Mouse (Mus musculus) neural tube, embryonic 14.5 days (tissue): ENCODE measurements at regions not wholly inside any gene's neighbourhood (a gene's known extent, or its start where the extent isn't known, plus 50 kb on each side); places are given as distances from the start of the nearest gene placed in this dataset.

Experiments used
- ATAC-seq: fragments of 200-750 bp; cut with Nextera tagmentation; 2 replicates; pipeline ENCODE4 v1.8.0; 2017; ENCODE audit warnings: low read depth, mild to moderate bottlenecking, moderate TSS enrichment, moderate library complexity
- H3K27ac ChIP-seq: fragments of 300-500 bp; sonication (generic); 2 replicates; pipeline ENCODE4 v1.5.1; 2014; ENCODE audit warnings: low read depth, mild to moderate bottlenecking, control low read depth, low read length, moderate library complexity, mixed read lengths
- H3K27me3 ChIP-seq: fragments of 300-500 bp; sonication (generic); 2 replicates; pipeline ENCODE4 v1.6.1; 2014; ENCODE audit warnings: low read length; ENCODE audit not compliant: control insufficient read depth, insufficient read depth
- H3K36me3 ChIP-seq: fragments of 300-500 bp; sonication (generic); 2 replicates; pipeline ENCODE4 v1.6.1; 2014; ENCODE audit warnings: low read length, mixed read lengths; ENCODE audit not compliant: control insufficient read depth, insufficient read depth
- H3K4me1 ChIP-seq: fragments of 300-500 bp; sonication (generic); 2 replicates; pipeline ENCODE4 v1.6.1; 2014; ENCODE audit warnings: low read length; ENCODE audit not compliant: control insufficient read depth, insufficient read depth
- H3K4me2 ChIP-seq: fragments of 300-500 bp; sonication (generic); 2 replicates; pipeline ENCODE4 v1.6.1; 2014; ENCODE audit warnings: mild to moderate bottlenecking, low read depth, low read length, control low read depth
- H3K4me3 ChIP-seq: fragments of 300-500 bp; sonication (generic); 2 replicates; pipeline ENCODE4 v1.5.1; 2014; ENCODE audit warnings: low read depth, low read length, control low read depth, mixed read lengths
- H3K9ac ChIP-seq: fragments of 300-500 bp; sonication (generic); replicated peaks from 2 replicates; pipeline ENCODE4 v1.6.1; 2014; ENCODE audit warnings: low read depth, mild to moderate bottlenecking, control low read depth, low read length, mixed read lengths
- H3K9me3 ChIP-seq: fragments of 300-500 bp; sonication (generic); 2 replicates; pipeline ENCODE4 v1.6.1; 2016; ENCODE audit warnings: low read length; ENCODE audit not compliant: control insufficient read depth
- WGBS: fragments of 180-500 bp; shearing (Covaris S2); extraction: QIAGEN DNeasy Blood & Tissue Kit; methylation state at CpG from one replicate; pipeline ENCODE4 v1.1.7; 2014; 5-methylcytosine and 5-hydroxymethylcytosine counted together

DNA sequence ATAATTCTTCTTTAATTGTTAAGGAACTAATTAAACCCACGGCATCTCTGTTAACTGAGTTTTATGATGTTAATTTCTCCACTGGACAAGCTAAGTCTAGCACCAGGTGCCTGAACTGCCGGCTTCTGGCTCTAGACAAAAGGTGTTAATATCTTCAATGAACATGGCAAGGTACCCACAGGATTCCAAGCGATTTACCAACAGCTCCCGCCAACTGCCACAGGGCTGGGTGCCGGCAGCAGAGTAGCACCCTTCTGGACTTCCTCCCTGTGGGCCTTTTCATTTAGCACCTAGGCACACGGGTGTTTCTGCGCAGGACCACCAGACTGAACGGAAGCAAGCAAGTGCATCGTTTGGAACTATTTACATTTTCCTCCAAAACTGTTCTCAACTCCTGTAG is 320.2 kb downstream of the Mycn start:
- Histone ChIP-seq H3K36me3 (no peaks in the 10 kb centered on the region), H3K9ac (no peak overlapping the region), H3K4me1 (no peaks in the 10 kb centered on the region), H3K27me3 (no peaks in the 10 kb centered on the region), H3K4me3 (no peak overlapping the region), H3K27ac (no peak overlapping the region), H3K9me3 (no peaks in the 10 kb centered on the region), H3K4me2 (no peak overlapping the region)
- WGBS = 69% methylated on average over 9 of the region's 9 CpGs
- no peak for ATAC-seq

DNA sequence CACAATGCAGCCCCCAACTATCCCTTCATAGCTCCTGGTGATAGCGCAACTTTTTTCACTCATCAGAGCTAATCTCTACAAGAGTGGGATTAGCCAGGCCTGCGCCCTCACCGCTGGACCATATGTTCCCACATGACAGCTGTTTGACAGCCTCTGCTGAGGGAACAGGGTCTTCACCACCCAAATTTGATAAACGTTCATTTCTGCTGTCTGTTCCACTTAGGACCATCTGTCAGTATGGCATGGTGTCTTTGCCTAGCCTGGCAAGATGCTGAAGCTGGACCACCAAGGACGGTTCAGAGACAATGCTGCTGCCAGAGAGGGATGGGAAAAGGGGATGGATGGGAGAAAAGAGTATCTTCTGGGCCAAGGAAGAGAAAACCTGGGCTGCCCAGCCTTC is 321.4 kb downstream of the Mycn start:
- H3K9me3 ChIP-seq = no peaks in the 10 kb centered on the region
- H3K4me1 ChIP-seq = no peaks in the 10 kb centered on the region
- no peak overlapping the region for H3K4me2 ChIP-seq
- no peak overlapping the region for H3K9ac ChIP-seq
- H3K36me3 ChIP-seq = no peaks in the 10 kb centered on the region
- no peak overlapping the region for H3K4me3 ChIP-seq
- WGBS = 83% methylated on average over 5 of the region's 5 CpGs
- ATAC-seq = no peak
- H3K27ac ChIP-seq = no peak overlapping the region
- no peaks in the 10 kb centered on the region for H3K27me3 ChIP-seq

DNA sequence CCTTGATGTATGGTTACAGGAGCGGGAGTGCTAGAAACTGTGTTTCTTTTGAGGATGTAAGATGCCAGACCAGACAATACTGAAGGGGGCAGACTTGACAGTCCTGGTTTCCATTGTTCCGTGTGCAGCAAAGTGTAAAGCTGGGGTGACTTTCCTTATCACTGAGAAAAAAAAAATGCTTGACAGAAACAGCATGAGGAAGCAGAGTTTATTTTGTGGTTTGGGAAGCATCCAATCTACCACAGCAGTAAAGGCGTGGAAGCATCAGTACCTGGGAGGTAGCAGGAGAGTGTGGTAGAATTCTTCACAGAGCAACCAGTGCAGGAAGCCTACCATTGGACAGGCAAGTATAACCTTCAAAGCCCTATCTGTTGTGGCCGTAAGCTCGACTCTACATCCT is 322.3 kb downstream of the Mycn start:
- Histone ChIP-seq H3K27me3 (no peaks in the 10 kb centered on the region), H3K4me3 (no peak overlapping the region), H3K36me3 (no peaks in the 10 kb centered on the region), H3K4me2 (no peak overlapping the region), H3K9me3 (no peaks in the 10 kb centered on the region), H3K9ac (no peak overlapping the region), H3K4me1 (no peaks in the 10 kb centered on the region), H3K27ac (no peak overlapping the region)
- no peak for ATAC-seq
- WGBS = 76% methylated on average over 5 of the region's 5 CpGs

DNA sequence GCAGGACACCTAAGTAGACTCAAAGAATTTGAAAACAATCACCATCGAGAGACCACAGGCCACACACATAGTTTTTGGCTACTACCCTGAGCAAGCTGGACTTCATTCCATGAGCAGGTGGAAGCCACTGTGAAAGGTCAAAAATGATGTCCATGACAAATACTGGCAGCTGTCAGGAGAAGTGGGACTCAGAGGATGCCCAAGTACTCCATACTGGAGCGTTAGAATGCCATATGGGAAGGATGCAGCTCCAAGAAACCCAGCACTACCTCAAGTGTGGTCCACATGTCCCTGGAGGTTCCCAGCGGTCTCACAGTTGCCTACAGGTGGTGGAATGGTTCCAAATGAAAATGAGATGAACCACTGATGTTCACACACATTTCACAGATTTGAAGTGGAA is 329.2 kb downstream of the Mycn start:
- no peak overlapping the region for H3K27ac ChIP-seq
- no peaks in the 10 kb centered on the region for H3K36me3 ChIP-seq
- H3K4me3 ChIP-seq = no peak overlapping the region
- no peak for ATAC-seq
- no peaks in the 10 kb centered on the region for H3K4me1 ChIP-seq
- WGBS = 88% methylated on average over 3 of the region's 3 CpGs
- H3K27me3 ChIP-seq = no peaks in the 10 kb centered on the region
- H3K4me2 ChIP-seq = no peak overlapping the region
- no peaks in the 10 kb centered on the region for H3K9me3 ChIP-seq
- H3K9ac ChIP-seq = no peak overlapping the region

DNA sequence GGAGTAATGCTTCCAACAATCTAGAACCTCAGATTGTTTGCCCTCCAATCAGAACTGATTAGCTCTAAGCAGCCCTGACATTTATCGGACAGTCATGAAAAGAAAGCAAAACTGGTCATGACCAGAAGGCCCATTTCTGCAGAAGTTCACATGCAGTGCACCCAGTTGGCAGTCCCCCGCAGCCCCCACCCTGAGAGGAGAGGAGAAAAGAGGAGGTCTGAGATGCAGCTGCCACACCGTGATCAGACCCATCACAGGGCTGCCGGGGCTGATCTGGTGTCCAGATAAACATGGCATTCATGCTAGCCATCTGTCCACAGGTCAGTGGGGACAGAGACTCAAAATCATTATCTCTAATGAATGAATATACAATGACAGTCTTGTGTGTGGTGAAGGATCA is 330.9 kb downstream of the Mycn start:
- Histone ChIP-seq H3K4me3 (no peak overlapping the region), H3K9ac (no peak overlapping the region), H3K36me3 (no peaks in the 10 kb centered on the region), H3K4me2 (no peak overlapping the region), H3K27me3 (no peaks in the 10 kb centered on the region), H3K27ac (no peak overlapping the region), H3K4me1 (no peaks in the 10 kb centered on the region), H3K9me3 (no peaks in the 10 kb centered on the region)
- 56% methylated on average over 4 of the region's 4 CpGs for WGBS
- no peak for ATAC-seq

DNA sequence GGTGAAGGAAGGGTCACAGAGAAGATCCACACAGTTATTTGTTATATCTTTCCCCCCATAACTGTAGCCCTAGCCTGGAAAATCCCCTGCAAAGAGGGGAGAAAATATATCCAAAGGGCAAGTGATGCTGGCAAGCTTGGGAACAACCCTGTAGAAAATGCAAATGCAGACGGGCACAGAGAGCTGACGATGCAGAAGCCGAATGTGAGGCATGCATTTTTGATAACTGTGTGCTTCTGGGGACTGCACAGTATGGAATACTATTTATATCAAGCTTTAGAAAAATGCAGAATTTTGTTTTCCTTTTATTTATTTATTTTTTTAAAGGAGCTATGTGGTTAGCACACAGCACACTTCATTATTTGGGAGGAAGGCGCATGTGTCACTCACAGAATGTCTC is 333.7 kb downstream of the Mycn start:
- Histone ChIP-seq H3K4me2 (no peak overlapping the region), H3K9ac (no peak overlapping the region), H3K27me3 (no peaks in the 10 kb centered on the region), H3K4me1 (no peaks in the 10 kb centered on the region), H3K4me3 (no peak overlapping the region), H3K9me3 (no peaks in the 10 kb centered on the region), H3K36me3 (no peaks in the 10 kb centered on the region), H3K27ac (no peak overlapping the region)
- no peak for ATAC-seq
- 70% methylated on average over 4 of the region's 4 CpGs for WGBS

DNA sequence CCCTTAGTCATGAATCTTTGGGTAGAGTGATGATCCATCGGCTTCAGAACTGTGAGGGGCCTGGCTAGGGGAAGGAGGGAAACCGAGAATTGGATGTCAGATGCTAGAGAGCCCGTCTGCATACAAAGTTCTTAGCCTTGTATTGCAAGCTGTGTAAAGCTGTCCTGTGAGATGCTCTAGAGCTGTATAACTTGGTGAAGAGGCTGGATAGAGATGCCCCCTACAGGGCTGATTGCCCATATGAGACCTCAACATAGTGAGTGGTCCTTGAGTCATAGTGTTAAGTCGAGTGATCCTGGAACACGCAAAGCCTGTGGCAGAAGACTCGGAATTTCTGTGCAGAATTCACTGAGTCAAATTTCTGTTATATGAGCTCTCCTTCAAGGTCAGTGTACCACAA is 334.8 kb downstream of the Mycn start:
- Histone ChIP-seq H3K27ac (no peak overlapping the region), H3K4me3 (no peak overlapping the region), H3K9ac (no peak overlapping the region), H3K36me3 (no peaks in the 10 kb centered on the region), H3K4me1 (no peaks in the 10 kb centered on the region), H3K27me3 (no peaks in the 10 kb centered on the region), H3K4me2 (no peak overlapping the region), H3K9me3 (no peaks in the 10 kb centered on the region)
- ATAC-seq = no peak
- WGBS = 91% methylated on average over 6 of the region's 6 CpGs

DNA sequence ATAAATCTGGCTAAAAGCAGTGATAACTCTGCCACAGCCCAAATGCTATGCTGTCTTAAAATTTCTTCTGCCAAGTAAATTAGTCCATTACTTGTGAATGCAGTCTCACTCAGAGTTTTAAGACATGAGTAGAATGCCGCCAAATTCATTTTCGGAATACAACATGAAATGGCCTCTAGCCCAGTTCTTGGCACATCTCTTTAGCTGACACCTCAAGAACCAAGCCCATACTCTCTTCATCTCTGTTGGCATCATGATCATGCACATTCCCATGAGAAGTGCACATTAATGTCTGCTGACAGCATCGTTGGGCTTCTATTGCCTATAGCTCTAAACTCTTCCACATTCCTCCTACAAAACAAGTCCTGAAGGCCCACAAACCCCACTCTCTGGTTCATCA is 336.2 kb downstream of the Mycn start:
- H3K27ac ChIP-seq = no peak overlapping the region
- no peak overlapping the region for H3K9ac ChIP-seq
- 97% methylated on average over 3 of the region's 3 CpGs for WGBS
- H3K4me1 ChIP-seq = no peaks in the 10 kb centered on the region
- no peak for ATAC-seq
- no peak overlapping the region for H3K4me2 ChIP-seq
- H3K9me3 ChIP-seq = no peaks in the 10 kb centered on the region
- H3K36me3 ChIP-seq = no peaks in the 10 kb centered on the region
- no peaks in the 10 kb centered on the region for H3K27me3 ChIP-seq
- no peak overlapping the region for H3K4me3 ChIP-seq

DNA sequence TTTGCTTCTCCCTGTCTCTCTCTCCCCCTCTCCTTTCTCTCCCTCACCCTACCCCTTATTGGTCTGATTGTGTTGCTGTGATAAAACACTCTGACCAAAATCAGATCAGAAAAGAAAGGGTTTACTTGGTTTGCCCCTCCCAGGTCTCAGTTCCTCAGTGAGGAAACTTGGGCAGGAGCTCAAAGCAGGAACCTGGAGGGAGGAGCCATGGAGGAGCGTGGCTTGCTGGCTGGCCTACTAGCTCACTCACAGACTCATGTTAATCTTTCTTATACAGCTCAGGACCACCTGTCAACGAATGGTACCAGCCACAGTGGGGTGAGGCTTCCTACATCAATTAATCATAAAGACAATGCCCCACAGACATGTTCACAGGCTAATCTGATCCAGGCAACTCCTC is 339.4 kb downstream of the Fam49a start:
- Histone ChIP-seq H3K4me1 (no peaks in the 10 kb centered on the region), H3K36me3 (no peaks in the 10 kb centered on the region), H3K27me3 (no peaks in the 10 kb centered on the region), H3K9me3 (no peaks in the 10 kb centered on the region), H3K9ac (no peak overlapping the region), H3K27ac (no peak overlapping the region), H3K4me2 (no peak overlapping the region), H3K4me3 (no peak overlapping the region)
- 49% methylated on average over 2 of the region's 2 CpGs for WGBS
- no peak for ATAC-seq

DNA sequence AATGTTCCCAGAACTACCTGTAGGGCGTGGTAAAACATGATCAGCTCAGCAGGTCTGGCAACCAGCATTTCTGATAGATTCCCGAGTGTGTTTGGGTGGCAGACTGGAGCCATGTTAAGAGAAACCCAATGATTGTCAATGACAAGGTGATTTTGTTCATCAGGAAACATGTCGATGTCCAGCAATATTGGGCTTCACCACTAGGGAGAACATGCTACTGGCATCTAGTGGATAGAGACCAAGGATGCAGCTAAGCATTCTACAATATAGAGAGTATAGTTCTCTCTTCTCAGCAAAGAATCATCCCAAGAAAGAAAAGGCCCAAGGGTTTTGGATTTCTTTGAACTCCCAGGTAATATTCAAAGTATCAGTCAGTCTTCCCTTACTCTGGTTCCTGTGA is 333.5 kb downstream of the Fam49a start:
- H3K27ac ChIP-seq = no peak overlapping the region
- no peak overlapping the region for H3K4me2 ChIP-seq
- no peaks in the 10 kb centered on the region for H3K9me3 ChIP-seq
- no peak overlapping the region for H3K4me3 ChIP-seq
- WGBS = 90% methylated on average over 3 of the region's 3 CpGs
- no peak overlapping the region for H3K9ac ChIP-seq
- no peaks in the 10 kb centered on the region for H3K27me3 ChIP-seq
- H3K36me3 ChIP-seq = no peaks in the 10 kb centered on the region
- no peak for ATAC-seq
- peaks cover 16% of the 10 kb centered on the region; the same call in 1 of the 2 replicates for H3K4me1 ChIP-seq
